Mouse (Mus musculus) stomach, embryonic 14.5 days (tissue): ENCODE measurements around the gene Gpsm3. TPM values are rescaled to one million over a fixed set of nuclear protein-coding genes. Genes with fewer than 3 reads are reported as not detected.

Experiments
- ATAC-seq: fragments of 200-750 bp; cut with Nextera tagmentation; 2 replicates; pipeline ENCODE4 v1.8.0; 2017; ENCODE audit warnings: low read depth, moderate TSS enrichment; ENCODE audit not compliant: insufficient number of reproducible peaks, insufficient read depth, low FRiP score
- H3K27ac ChIP-seq: fragments of 300-500 bp; sonication (generic); 2 replicates; pipeline ENCODE4 v1.5.1; 2014; ENCODE audit warnings: mild to moderate bottlenecking, low read length, moderate library complexity, mixed read lengths
- H3K27me3 ChIP-seq: fragments of 300-500 bp; sonication (generic); 2 replicates; pipeline ENCODE4 v1.6.1; 2014; ENCODE audit warnings: low read length, control low read depth, mixed read lengths; ENCODE audit not compliant: control insufficient read depth, insufficient read depth
- H3K36me3 ChIP-seq: fragments of 300-500 bp; sonication (generic); 2 replicates; pipeline ENCODE4 v1.6.1; 2014; ENCODE audit warnings: mild to moderate bottlenecking, control low read depth, low read length, moderate library complexity, mixed read lengths; ENCODE audit not compliant: control insufficient read depth, insufficient read depth
- H3K4me1 ChIP-seq: fragments of 300-500 bp; sonication (generic); 2 replicates; pipeline ENCODE4 v1.6.1; 2014; ENCODE audit warnings: low read length, control low read depth, mixed read lengths; ENCODE audit not compliant: control insufficient read depth, insufficient read depth
- H3K4me2 ChIP-seq: fragments of 300-500 bp; sonication (generic); replicated peaks from 2 replicates; pipeline ENCODE4 v1.6.1; 2014; ENCODE audit warnings: low read depth, low read length, control low read depth
- H3K4me3 ChIP-seq: fragments of 300-500 bp; sonication (generic); 2 replicates; pipeline ENCODE4 v1.5.1; 2014; ENCODE audit warnings: low read depth, low read length, control low read depth
- H3K9ac ChIP-seq: fragments of 300-500 bp; sonication (generic); replicated peaks from 2 replicates; pipeline ENCODE4 v1.6.1; 2014; ENCODE audit warnings: low read depth, mild to moderate bottlenecking, control low read depth, low read length, moderate library complexity, mixed read lengths
- H3K9me3 ChIP-seq: fragments of 300-500 bp; sonication (generic); 2 replicates; pipeline ENCODE4 v1.6.1; 2016; ENCODE audit warnings: low read depth, low read length, control low read depth; ENCODE audit not compliant: control insufficient read depth
- WGBS: fragments of 180-500 bp; shearing (Covaris S2); extraction: QIAGEN DNeasy Blood & Tissue Kit; methylation state at CpG from one replicate; pipeline ENCODE4 v1.1.7; 2014; 5-methylcytosine and 5-hydroxymethylcytosine counted together
- polyA plus RNA-seq: library from polyadenylated mRNA; unstranded; fragments of >200 nt; fragmentation: Nextera tagmentation; extraction: Ambion mirVana; gene quantifications from 2 replicates; pipeline ENCODE4 v1.2.1, GENCODE M21; 2014

Gene Gpsm3
- polyA plus RNA-seq, 1 experiment from 2014 or later = 6.1 TPM

DNA sequence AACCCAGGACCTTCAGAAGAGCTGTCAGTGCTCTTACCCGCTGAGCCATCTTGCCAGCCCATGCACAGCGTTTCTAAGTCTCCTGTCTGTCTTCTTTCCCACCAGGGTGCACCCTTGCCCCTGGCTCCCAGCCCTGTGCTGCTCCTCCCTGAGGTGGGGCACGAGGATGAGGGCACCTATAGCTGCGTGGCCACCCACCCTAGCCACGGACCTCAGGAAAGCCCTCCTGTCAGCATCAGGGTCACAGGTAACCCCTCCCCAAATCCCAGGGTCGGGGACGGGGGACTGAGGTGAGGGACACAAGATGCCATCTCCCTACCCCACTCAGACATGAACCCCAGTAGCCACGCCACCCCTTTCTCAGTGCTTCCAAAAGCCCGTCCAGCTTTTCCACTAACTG is 10.3 kb downstream of the Gpsm3 start:
- H3K27me3 ChIP-seq = no peaks in the 10 kb centered on the region
- no peaks in the 10 kb centered on the region for H3K9me3 ChIP-seq
- no peak overlapping the region for H3K4me3 ChIP-seq
- peaks cover 31% of the 10 kb centered on the region; the same call in 1 of the 2 replicates for H3K4me1 ChIP-seq
- H3K27ac ChIP-seq = no peak overlapping the region
- H3K4me2 ChIP-seq = no peak overlapping the region
- H3K9ac ChIP-seq = no peak overlapping the region
- no peak for ATAC-seq
- peaks cover 21% of the 10 kb centered on the region; the same call in 1 of the 2 replicates for H3K36me3 ChIP-seq
- WGBS = 79% methylated on average over 9 of the region's 9 CpGs

DNA sequence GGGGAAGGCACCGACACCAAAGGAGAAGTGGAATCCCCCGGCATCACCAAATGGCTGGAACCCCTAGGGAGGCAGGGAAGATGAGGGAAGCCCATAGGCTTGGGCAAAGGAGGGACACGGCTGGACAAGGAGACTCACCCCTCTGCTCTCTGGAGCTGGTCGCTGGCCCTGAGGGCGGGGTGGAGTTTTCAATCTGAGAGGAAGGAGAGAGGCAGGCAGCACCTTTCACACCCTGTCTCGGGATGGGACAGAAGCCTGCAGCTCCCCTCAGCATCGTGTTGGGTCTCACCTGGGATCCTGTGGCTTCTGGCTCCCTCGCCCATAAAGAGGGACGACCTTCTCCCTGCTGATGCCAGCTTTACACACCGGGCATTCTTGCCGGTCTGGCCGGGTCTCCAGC is 12.2 kb downstream of the Gpsm3 start:
- H3K9ac ChIP-seq = no peak overlapping the region; the same call in 1 of the 2 replicates
- H3K27me3 ChIP-seq = no peaks in the 10 kb centered on the region
- peaks cover 9% of the 10 kb centered on the region; the same call in 1 of the 2 replicates for H3K36me3 ChIP-seq
- peaks cover 32% of the 10 kb centered on the region for H3K4me1 ChIP-seq
- H3K4me3 ChIP-seq = no peak overlapping the region
- 0 out of 2 replicates have a peak overlapping the region, but pooled peaks have one; percentile 90 for H3K4me2 ChIP-seq
- H3K9me3 ChIP-seq = no peaks in the 10 kb centered on the region
- 88% methylated on average over 12 of the region's 12 CpGs for WGBS
- H3K27ac ChIP-seq = no peak overlapping the region
- no peak for ATAC-seq

DNA sequence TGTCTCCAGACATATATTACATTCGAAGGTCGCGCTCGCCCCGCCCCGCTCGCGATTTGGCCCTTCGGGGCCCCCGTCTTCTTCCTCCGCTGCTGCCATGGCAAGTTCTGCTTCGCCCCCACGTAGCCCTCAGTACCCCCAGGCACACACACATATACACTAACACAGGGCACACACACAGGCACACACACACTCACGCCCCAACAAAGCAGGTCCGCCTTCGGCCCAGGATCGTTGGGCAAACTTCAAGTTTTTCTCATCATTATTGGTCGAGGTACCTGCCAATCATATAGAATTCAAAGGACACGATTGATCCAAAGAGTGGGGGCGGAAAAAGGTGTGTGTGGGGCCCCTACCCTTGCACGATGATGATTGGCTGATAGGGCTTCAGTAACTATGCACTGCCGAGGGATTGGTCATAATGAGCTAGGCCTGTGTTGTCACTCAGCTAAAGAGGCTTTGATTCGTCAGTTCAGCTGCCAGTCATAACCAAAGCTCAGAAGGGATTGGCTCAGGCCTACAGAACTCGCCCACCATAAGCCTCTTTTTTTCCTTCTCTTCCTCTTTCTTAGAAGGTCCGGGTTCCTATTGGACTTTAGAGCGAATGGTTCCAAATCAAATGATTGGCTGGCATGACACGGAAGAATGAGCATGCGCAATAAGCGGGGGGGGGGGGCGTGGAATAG is 13.9 kb downstream of the Gpsm3 start, which contains the start of gene Rnf5:
TSS of gene Rnf5 (minus strand) at position 316 of the 686 bp plus-strand sequence.
- whole genome bisulfite sequencing = under 1% methylated on average over 30 of the region's 30 CpGs
- peak within 1 kb of the TSS; percentile 95 for H3K4me2 ChIP-seq
- peaks cover 9% of the 10 kb centered on the region; the same call in 1 of the 2 replicates for H3K36me3 ChIP-seq
- H3K27me3 ChIP-seq = no peaks in the 10 kb centered on the region
- H3K4me3 ChIP-seq = peak within 1 kb of the TSS; percentile 76
- ATAC-seq = peak; percentile 94
- H3K9ac ChIP-seq = peak within 1 kb of the TSS; percentile 84
- peaks cover 27% of the 10 kb centered on the region for H3K4me1 ChIP-seq
- no peaks in the 10 kb centered on the region for H3K9me3 ChIP-seq
- peak within 1 kb of the TSS; percentile 93 for H3K27ac ChIP-seq

DNA sequence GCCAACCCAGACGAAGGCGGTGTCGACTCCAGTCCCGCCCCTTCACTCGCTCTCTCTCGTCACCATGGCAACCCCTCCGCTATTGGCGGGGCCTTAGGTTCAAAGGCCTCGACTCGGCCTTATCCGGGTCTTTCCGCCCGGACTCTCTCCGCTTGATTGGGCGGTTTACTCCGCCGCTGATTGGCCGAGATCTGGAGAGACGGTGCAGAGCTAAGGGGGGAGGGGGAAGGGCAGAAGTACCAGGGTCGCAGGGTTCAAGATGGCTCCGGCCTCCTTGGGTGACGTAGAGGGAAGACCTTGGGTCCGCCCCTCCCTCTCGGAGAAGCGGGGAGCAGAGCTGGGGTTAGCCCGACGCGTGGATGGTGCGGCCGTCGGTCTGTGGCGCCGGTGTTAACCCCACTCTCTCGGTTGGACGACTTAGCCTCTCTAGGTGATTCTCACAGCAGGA is 14.5 kb downstream of the Gpsm3 start, which contains the start of gene Agpat1:
TSS of gene Agpat1 (plus strand) at position 202 of the 448 bp plus-strand sequence.
- Histone ChIP-seq H3K27ac (peak within 1 kb of the TSS; percentile 93), H3K27me3 (no peaks in the 10 kb centered on the region), H3K4me2 (peak within 1 kb of the TSS; percentile 95), H3K9me3 (no peaks in the 10 kb centered on the region), H3K9ac (peak within 1 kb of the TSS; percentile 84), H3K4me3 (peak within 1 kb of the TSS; percentile 76), H3K4me1 (peaks cover 27% of the 10 kb centered on the region), H3K36me3 (peaks cover 9% of the 10 kb centered on the region; the same call in 1 of the 2 replicates)
- ATAC-seq = peak; percentile 89
- WGBS = under 1% methylated on average over 33 of the region's 35 CpGs

DNA sequence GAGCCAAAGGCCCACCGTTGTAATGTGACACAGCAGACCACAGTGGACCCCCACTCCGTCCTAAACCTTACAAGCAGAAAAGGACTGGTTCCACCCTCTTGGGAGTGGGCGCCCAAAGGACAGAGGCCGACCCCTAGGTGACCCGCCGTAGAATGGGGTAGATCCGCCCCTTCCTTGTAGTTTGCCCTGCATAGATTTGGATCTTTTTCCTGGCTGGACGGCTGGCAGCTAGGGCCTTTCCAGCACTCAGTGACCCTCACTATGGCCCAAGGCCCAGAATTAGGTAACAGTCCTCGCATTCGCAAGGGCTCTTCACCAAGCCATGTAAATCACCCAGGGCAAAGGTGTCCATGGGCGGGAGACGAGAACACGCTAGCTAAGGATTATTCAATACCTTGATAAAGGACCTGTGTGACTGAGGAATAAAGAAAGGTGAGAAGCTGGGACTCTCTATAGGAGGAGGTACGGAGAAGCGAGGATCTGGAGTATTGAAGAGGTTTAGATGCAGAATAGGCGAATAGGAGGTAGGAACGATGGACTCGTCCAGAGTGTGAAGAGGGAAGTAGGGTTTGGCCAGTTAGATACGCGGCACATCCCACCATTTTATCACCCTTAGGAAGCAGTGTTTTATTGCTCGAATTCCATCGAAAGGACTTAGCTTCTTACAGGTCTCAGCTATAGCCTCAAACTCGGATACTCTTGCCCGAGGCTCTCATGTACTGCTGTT is 15.1 kb downstream of the Gpsm3 start:
- H3K4me1 ChIP-seq = peaks cover 27% of the 10 kb centered on the region
- peak overlapping the region; percentile 93 for H3K27ac ChIP-seq
- WGBS = 16% methylated on average over 24 of the region's 24 CpGs
- H3K4me3 ChIP-seq = peak overlapping the region; percentile 73
- H3K4me2 ChIP-seq = peak overlapping the region; percentile 95
- H3K36me3 ChIP-seq = peaks cover 9% of the 10 kb centered on the region; the same call in 1 of the 2 replicates
- no peaks in the 10 kb centered on the region for H3K27me3 ChIP-seq
- peak overlapping the region; percentile 41 for H3K9ac ChIP-seq
- H3K9me3 ChIP-seq = no peaks in the 10 kb centered on the region
- ATAC-seq = 0 out of 2 replicates have a peak, but pooled peaks have one; percentile 0

DNA sequence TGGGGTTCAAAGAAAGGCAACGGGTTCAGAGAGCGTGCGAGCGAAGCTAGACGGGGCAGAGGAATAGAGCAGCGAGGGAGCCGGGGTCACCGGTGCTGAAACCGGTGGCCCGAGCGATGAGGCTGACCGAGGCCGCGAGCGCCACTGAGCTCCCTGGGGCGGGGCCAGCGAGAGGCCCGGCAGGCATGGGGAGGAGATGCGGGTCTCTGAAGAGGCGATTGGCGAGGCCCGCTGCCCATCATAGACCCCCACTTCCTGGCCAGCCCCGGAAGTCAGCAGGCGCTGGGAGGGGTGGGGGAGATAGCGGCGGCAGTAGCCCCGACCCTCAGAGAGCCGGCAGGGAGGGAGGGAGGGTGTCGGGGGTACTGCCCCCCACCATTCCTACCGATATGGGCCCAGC is 16.0 kb downstream of the Gpsm3 start:
- Histone ChIP-seq H3K27ac (peak overlapping the region; percentile 93), H3K4me3 (peak overlapping the region; percentile 73), H3K36me3 (peaks cover 8% of the 10 kb centered on the region; the same call in 1 of the 2 replicates), H3K27me3 (no peaks in the 10 kb centered on the region), H3K4me2 (peak overlapping the region; percentile 95), H3K9me3 (no peaks in the 10 kb centered on the region), H3K4me1 (peaks cover 27% of the 10 kb centered on the region), H3K9ac (peak overlapping the region; percentile 96)
- WGBS = under 1% methylated on average over 29 of the region's 30 CpGs
- peak; percentile 30 for ATAC-seq

DNA sequence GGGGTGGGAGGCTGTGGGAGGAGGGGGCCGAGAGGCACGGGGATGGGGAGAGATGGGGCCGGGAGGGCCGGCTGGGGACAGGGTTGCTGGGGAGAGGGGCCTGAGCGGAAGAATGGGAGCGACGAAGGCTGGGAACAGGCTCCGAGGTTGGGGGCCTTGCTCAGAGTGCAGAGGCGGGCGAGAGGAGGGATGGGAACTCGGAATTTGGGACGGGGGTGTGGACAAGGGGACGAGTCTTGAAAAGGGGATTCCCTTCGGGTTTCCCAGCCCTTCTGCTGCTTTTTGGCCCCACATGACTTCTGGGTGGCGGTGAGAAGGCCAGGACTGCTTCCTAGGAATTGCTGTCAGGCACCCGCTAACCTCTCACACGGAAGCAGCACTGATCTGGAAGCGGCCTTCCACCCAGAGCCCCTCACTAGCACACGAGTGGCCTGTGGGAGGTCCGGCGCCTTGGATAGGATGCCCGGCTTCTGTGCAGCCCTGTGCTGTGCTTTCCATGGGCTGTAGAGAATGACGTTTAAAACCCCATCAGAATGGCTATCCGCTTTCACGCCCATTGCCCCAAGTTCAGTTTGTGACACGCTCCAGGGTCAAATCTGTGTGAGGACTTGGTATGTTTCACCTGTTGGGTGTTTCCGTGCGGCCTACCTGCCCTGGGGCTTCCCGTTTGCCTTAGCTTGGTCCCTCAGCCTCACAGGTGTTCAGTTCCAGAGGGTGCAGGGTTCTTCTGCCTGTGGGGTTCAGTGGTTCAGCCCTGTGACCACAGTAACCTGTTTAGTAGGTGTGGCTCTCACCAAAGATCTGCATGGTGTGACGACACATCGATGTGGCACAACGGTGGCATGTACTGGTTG is 16.8 kb downstream of the Gpsm3 start:
- H3K9ac ChIP-seq = peak overlapping the region; percentile 96
- no peak for ATAC-seq
- peaks cover 27% of the 10 kb centered on the region for H3K4me1 ChIP-seq
- peak overlapping the region; percentile 95 for H3K4me2 ChIP-seq
- H3K27ac ChIP-seq = peak overlapping the region; percentile 93; the same call in 1 of the 2 replicates
- H3K36me3 ChIP-seq = peaks cover 14% of the 10 kb centered on the region
- H3K9me3 ChIP-seq = no peaks in the 10 kb centered on the region
- no peaks in the 10 kb centered on the region for H3K27me3 ChIP-seq
- peak overlapping the region; percentile 73 for H3K4me3 ChIP-seq
- 10% methylated on average over 32 of the region's 32 CpGs for WGBS
